Mouse (Mus musculus): Measurements from ENCODE around the gene Cyth3.

DNA sequence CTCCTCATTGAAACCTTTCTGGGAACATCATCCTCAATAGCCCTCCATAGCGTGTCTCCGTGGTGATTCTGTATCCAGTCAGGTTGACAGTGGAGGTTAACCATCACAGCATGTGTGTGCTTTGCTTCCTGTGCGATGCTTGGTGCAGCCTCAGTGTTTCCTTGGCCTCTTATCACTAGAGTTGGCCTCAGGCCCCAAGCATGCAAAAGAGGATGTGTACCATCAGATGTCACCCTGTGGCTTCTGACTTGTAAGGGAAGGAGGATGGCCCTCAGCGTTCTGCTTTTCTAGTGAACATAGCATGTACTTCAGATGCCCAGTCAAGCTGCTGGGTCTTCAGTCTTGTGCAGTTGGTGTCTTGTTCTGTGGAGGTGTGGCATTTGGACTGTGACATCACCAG, 76.2 kb downstream of the Cyth3 start:
- no peak for TF ChIP-seq POLR2A (IDR thresholded peaks at IDR 0.05; ENCODE audit: borderline replicate concordance, control insufficient read depth, low read depth, low read length)
- no peak for TF ChIP-seq CTCF (IDR thresholded peaks at IDR 0.05; ENCODE audit: control insufficient read depth, insufficient read depth, low read length)

All from bone marrow, adult 2 months (tissue).